Mouse (Mus musculus) spleen, adult 2 months (tissue): Measurements from ENCODE around the gene Dao.

Experiments used
- CTCF ChIP-seq: fragments of 200-500 bp; IDR thresholded peaks from 2 replicates; pipeline ENCODE4 v1.5.1; 2011; ENCODE audit warnings: mild to moderate bottlenecking, inconsistent platforms; ENCODE audit not compliant: insufficient read depth, insufficient read length, insufficient replicate concordance; ENCODE audit errors: extremely low read depth
- POLR2A ChIP-seq: fragments of 200-500 bp; IDR thresholded peaks from 2 replicates; pipeline ENCODE4 v1.6.1; 2011; ENCODE audit warnings: low read depth, low read length, inconsistent platforms

DNA sequence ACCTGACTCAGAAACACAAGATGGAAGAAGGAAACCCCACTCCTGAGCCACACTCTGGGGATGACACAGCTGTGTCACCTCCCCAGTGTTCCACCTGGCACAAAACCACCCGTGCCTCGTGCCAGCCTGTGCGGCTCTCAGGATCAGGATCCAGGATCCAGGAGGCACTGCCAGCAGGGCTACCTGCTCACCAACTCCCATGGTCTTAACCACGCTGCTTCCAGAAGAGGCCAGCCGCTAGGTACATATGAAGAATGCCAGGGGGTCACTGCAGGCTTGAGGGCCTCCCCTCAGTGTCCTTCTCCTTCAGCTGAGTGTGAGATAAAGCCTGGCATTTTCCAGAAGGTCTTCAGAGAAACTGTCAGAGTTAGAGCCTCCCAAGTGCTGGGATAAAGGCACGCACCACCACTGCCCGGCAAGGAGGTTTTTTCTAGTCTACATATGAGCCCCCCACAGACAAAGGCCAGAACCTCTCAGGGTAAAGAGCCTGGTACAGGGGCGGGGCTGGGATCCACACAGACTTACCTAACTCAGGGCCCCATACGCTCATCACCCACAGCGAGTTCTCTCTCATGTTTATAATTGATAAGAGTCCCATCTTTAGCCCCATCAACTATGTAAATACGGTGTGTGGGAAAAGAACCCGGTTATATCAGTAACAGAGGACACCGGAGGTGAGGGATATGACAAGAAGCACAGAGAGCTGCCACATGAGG is 19.3 kb upstream of the Dao start:
- TF ChIP-seq POLR2A (no peak), CTCF (no peak)
